28 mouse cellular contexts compared by ENCODE assay signal in the genomic region with DNA sequence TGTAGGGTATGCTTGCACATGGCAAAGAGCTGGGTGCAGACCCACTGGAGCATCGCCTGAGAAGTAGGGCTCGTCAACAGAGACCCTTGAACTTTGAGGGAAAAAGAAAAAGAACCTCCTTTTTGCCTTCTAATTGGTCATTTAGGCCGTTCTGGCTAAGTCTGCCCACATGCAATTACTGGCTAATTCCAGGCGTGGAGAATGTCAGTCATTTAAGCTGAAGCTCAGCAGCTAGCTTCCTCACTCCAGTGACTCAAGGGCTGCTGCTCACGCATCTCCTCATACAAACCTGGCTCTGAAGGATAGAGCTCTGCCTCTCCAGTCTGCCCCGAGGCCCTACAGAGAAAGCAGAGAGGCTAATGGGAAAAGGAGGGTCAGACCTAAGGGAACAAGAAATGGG.
DNase-seq lines count a peak whose midpoint lies in the region; ATAC-seq lines count a peak whose summit lies in the region.
"Had no signal": no experiment of that assay in that cellular context is flagged by ENCODE, and none has a peak within 500 bp of the region (broad histone marks: within the 10 kb centered on the region; RNA-seq: fewer than 3 reads in every experiment).

No protein-coding gene starts in this region.

- no peak overlapping the region for H3K9ac ChIP-seq in embryonic facial prominence, embryonic 14.5 days (ENCODE audit: low read depth, low read length)
- H3K9ac ChIP-seq in hindbrain, embryonic 15.5 days = no peak overlapping the region
- H3K9ac ChIP-seq in hindbrain, embryonic 14.5 days = no peak overlapping the region
- H3K9ac ChIP-seq: embryonic facial prominence, embryonic 15.5 days; heart, embryonic 15.5 days; liver, embryonic 14.5 days had no signal

- H3K36me3 ChIP-seq in embryonic facial prominence, embryonic 14.5 days (ENCODE audit: control insufficient read depth, insufficient read depth, low read length) = peaks cover 36% of the 10 kb centered on the region
- H3K36me3 ChIP-seq in embryonic facial prominence, embryonic 10.5 days (replicated peaks) = peaks cover 34% of the 10 kb centered on the region
- H3K36me3 ChIP-seq in hindbrain, embryonic 15.5 days = no peaks in the 10 kb centered on the region
- no peaks in the 10 kb centered on the region for H3K36me3 ChIP-seq in hindbrain, embryonic 14.5 days (replicated peaks; ENCODE audit: control insufficient read depth, insufficient read depth)
- H3K36me3 ChIP-seq: G1E had no signal

- H3K27ac ChIP-seq in embryonic facial prominence, embryonic 14.5 days (replicated peaks; ENCODE audit: low read depth, low read length) = no peak overlapping the region
- H3K27ac ChIP-seq in embryonic facial prominence, embryonic 10.5 days (replicated peaks) = no peak overlapping the region
- 0 out of 2 replicates have a peak overlapping the region, but pooled peaks have one; percentile 12 for H3K27ac ChIP-seq in hindbrain, embryonic 15.5 days (replicated peaks)
- no peak overlapping the region for H3K27ac ChIP-seq in hindbrain, embryonic 14.5 days
- H3K27ac ChIP-seq: embryonic facial prominence, embryonic 15.5 days; heart, embryonic 10.5 days; heart, embryonic 15.5 days; liver, embryonic 14.5 days; midbrain, embryonic 10.5 days had no signal

- ATAC-seq in embryonic facial prominence, embryonic 14.5 days (ENCODE audit: low read depth) = no peak
- 0 out of 2 replicates have a peak, but pooled peaks have one; percentile 28 for ATAC-seq in hindbrain, embryonic 15.5 days (ENCODE audit: low FRiP score, low read depth)
- no peak for ATAC-seq in hindbrain, embryonic 14.5 days (ENCODE audit: low FRiP score)
- ATAC-seq: forebrain, embryonic 16.5 days; inflammation-experienced regulatory T-cells, adult 6 months had no signal

- no peak overlapping the region for H3K4me3 ChIP-seq in embryonic facial prominence, embryonic 14.5 days (ENCODE audit: low read depth, low read length)
- no peak overlapping the region for H3K4me3 ChIP-seq in embryonic facial prominence, embryonic 10.5 days
- H3K4me3 ChIP-seq in hindbrain, embryonic 15.5 days = no peak overlapping the region
- no peak overlapping the region for H3K4me3 ChIP-seq in hindbrain, embryonic 14.5 days (replicated peaks; ENCODE audit: low read length)
- H3K4me3 ChIP-seq: embryonic facial prominence, embryonic 15.5 days; heart, embryonic 10.5 days; heart, embryonic 15.5 days; midbrain, embryonic 10.5 days had no signal

- peak; percentile 32 for DNase-seq in embryonic facial prominence, embryonic 14.5 days (ENCODE audit: low spot score)
- no peak for DNase-seq in embryonic facial prominence, embryonic 10.5 days (ENCODE audit: low spot score)
- DNase-seq in hindbrain, embryonic 14.5 days (ENCODE audit: low spot score) = no peak
- peak; percentile 12 for DNase-seq in brain, adult 2 months (ENCODE audit: low read depth, low spot score)
- DNase-seq in retina, embryonic 14.5 days (ENCODE audit: low spot score) = peak; percentile 73
- no peak for DNase-seq in gastrocnemius, adult 18-20 months (ENCODE audit: low spot score)
- no peak for DNase-seq in heart, adult 9 months (ENCODE audit: low spot score in 2 of 2)
- DNase-seq: adrenal gland, postnatal 14 days; cerebellum, adult 18-20 months; cerebellum, postnatal 10 days; gastrocnemius, postnatal 14 days; heart, postnatal 36 days; kidney, adult 11 months; kidney, postnatal 14 days; liver; lung, adult 2 months; lung, postnatal 10 days; thymus, adult 2 months; thymus, postnatal 36 days had no signal

- no peaks in the 10 kb centered on the region for H3K4me1 ChIP-seq in embryonic facial prominence, embryonic 14.5 days (ENCODE audit: control insufficient read depth, insufficient read depth, low read length)
- H3K4me1 ChIP-seq in embryonic facial prominence, embryonic 10.5 days = peaks cover 11% of the 10 kb centered on the region
- H3K4me1 ChIP-seq in hindbrain, embryonic 15.5 days (replicated peaks) = peaks cover 17% of the 10 kb centered on the region
- no peaks in the 10 kb centered on the region for H3K4me1 ChIP-seq in hindbrain, embryonic 14.5 days (replicated peaks; ENCODE audit: control insufficient read depth, insufficient read depth, low read length)
- H3K4me1 ChIP-seq: heart, embryonic 15.5 days had no signal

- 52% methylated on average over 6 of the region's 6 CpGs for WGBS in embryonic facial prominence, embryonic 14.5 days
- WGBS in embryonic facial prominence, embryonic 10.5 days = 54% methylated on average over 6 of the region's 6 CpGs
- WGBS in hindbrain, embryonic 15.5 days = 48% methylated on average over 6 of the region's 6 CpGs
- 51% methylated on average over 6 of the region's 6 CpGs for WGBS in hindbrain, embryonic 14.5 days

- H3K9me3 ChIP-seq in embryonic facial prominence, embryonic 14.5 days (ENCODE audit: control insufficient read depth, low read length) = 0 out of 2 replicates have a peak, but pooled peaks cover 5% of the 10 kb centered on the region
- no peaks in the 10 kb centered on the region for H3K9me3 ChIP-seq in embryonic facial prominence, embryonic 10.5 days
- no peaks in the 10 kb centered on the region for H3K9me3 ChIP-seq in hindbrain, embryonic 15.5 days
- no peaks in the 10 kb centered on the region for H3K9me3 ChIP-seq in hindbrain, embryonic 14.5 days (ENCODE audit: control insufficient read depth, low read length)
- H3K9me3 ChIP-seq: embryonic facial prominence, embryonic 15.5 days; heart, embryonic 10.5 days; heart, embryonic 15.5 days; midbrain, embryonic 10.5 days had no signal

- no peaks in the 10 kb centered on the region for H3K27me3 ChIP-seq in embryonic facial prominence, embryonic 14.5 days (replicated peaks; ENCODE audit: control insufficient read depth, insufficient read depth, low read length)
- no peaks in the 10 kb centered on the region for H3K27me3 ChIP-seq in embryonic facial prominence, embryonic 10.5 days (replicated peaks; ENCODE audit: low read depth, poor library complexity, severe bottlenecking)
- H3K27me3 ChIP-seq in hindbrain, embryonic 15.5 days = no peaks in the 10 kb centered on the region
- H3K27me3 ChIP-seq in hindbrain, embryonic 14.5 days (ENCODE audit: control insufficient read depth, insufficient read depth, low read length) = no peaks in the 10 kb centered on the region
- H3K27me3 ChIP-seq: embryonic facial prominence, embryonic 15.5 days; heart, embryonic 15.5 days had no signal

- H3K4me2 ChIP-seq in embryonic facial prominence, embryonic 14.5 days (ENCODE audit: low read depth, low read length) = no peak overlapping the region
- H3K4me2 ChIP-seq in hindbrain, embryonic 15.5 days = no peak overlapping the region
- no peak overlapping the region for H3K4me2 ChIP-seq in hindbrain, embryonic 14.5 days (replicated peaks)
- H3K4me2 ChIP-seq: embryonic facial prominence, embryonic 15.5 days; heart, embryonic 15.5 days had no signal

Comparison
In these comparisons a context has a peak if more than half of its experiments do, and no peak if none do; other contexts are left out.
1. DNase-seq: peak in embryonic facial prominence, embryonic 14.5 days (single experiment), brain, adult 2 months (single experiment) and retina, embryonic 14.5 days (single experiment); none in embryonic facial prominence, embryonic 10.5 days (single experiment), hindbrain, embryonic 14.5 days (single experiment), gastrocnemius, adult 18-20 months (single experiment) and heart, adult 9 months (0 of 2).